Mouse (Mus musculus): ENCODE results near the gene Zbtb38.
"Not testable (repeated sequence)": the region's sequence is repeated elsewhere in the genome, so short reads cannot be mapped to it uniquely, and the experiment has no call there.

Gene Zbtb38

GRCm38 (mm10) chr9:96684165-96684792, 68.4 kb downstream of the Zbtb38 start:
- DNase-seq (ENCODE audit: low spot score in 2 of 2), result no peak

GRCm38 (mm10) chr9:96678611-96679010, 74.0 kb downstream of the Zbtb38 start:
- no peak for DNase-seq (ENCODE audit: low spot score in 2 of 2)

GRCm38 (mm10) chr9:96677711-96678110, 74.9 kb downstream of the Zbtb38 start:
- not testable (repeated sequence) for DNase-seq (ENCODE audit: low spot score in 2 of 2)

- DNase-seq (ENCODE audit: low spot score in 2 of 2), result no peak
Observed at GRCm38 (mm10) chr9:96676671-96677070, 76.0 kb downstream of the Zbtb38 start.

GRCm38 (mm10) chr9:96675763-96676640, 76.6 kb downstream of the Zbtb38 start:
- no peak for DNase-seq (ENCODE audit: low spot score in 2 of 2)

- no peak for DNase-seq (ENCODE audit: low spot score in 2 of 2)
Observed at GRCm38 (mm10) chr9:96675071-96675762, 77.4 kb downstream of the Zbtb38 start.

GRCm38 (mm10) chr9:96674301-96674700, 78.3 kb downstream of the Zbtb38 start:
- DNase-seq (ENCODE audit: low spot score in 2 of 2), result no peak

- DNase-seq (ENCODE audit: low spot score in 2 of 2), result no peak
Observed at GRCm38 (mm10) chr9:96672466-96672865, 80.2 kb downstream of the Zbtb38 start.

GRCm38 (mm10) chr9:96671249-96671648, 81.4 kb downstream of the Zbtb38 start:
- no peak for DNase-seq (ENCODE audit: low spot score in 2 of 2)

GRCm38 (mm10) chr9:96669877-96670276, 82.8 kb downstream of the Zbtb38 start:
- peak; percentile 97 to 98 for DNase-seq (ENCODE audit: low spot score in 2 of 2)

GRCm38 (mm10) chr9:96668628-96669027, 84.0 kb downstream of the Zbtb38 start:
- DNase-seq (ENCODE audit: low spot score in 2 of 2), result peak; percentile 75 to 88

- no peak for DNase-seq (ENCODE audit: low spot score in 2 of 2)
Observed at GRCm38 (mm10) chr9:96660510-96661244, 92.0 kb downstream of the Zbtb38 start.

- DNase-seq (ENCODE audit: low spot score in 2 of 2), result no peak
Observed at GRCm38 (mm10) chr9:96659801-96660200, 92.8 kb downstream of the Zbtb38 start.

GRCm38 (mm10) chr9:96653538-96653937, 99.1 kb downstream of the Zbtb38 start:
- no peak for DNase-seq (ENCODE audit: low spot score in 2 of 2)

- DNase-seq (ENCODE audit: low spot score in 2 of 2), result no peak
Observed at GRCm38 (mm10) chr9:96652763-96653162, 99.9 kb downstream of the Zbtb38 start.

- DNase-seq (ENCODE audit: low spot score in 2 of 2), result no peak
Observed at GRCm38 (mm10) chr9:96650807-96651206, 101.8 kb downstream of the Zbtb38 start.

GRCm38 (mm10) chr9:96649924-96650323, 102.7 kb downstream of the Zbtb38 start:
- DNase-seq (ENCODE audit: low spot score in 2 of 2), result peak; percentile 64 to 67

GRCm38 (mm10) chr9:96649362-96649761, 103.3 kb downstream of the Zbtb38 start:
- DNase-seq (ENCODE audit: low spot score in 2 of 2), result peak in 1 of 2 experiments; percentile 57

GRCm38 (mm10) chr9:96646668-96647295, 105.8 kb downstream of the Zbtb38 start:
- DNase-seq (ENCODE audit: low spot score in 2 of 2), result no peak

GRCm38 (mm10) chr9:96644840-96645239, 107.8 kb downstream of the Zbtb38 start:
- DNase-seq (ENCODE audit: low spot score in 2 of 2), result no peak

GRCm38 (mm10) chr9:96644002-96644401, 108.6 kb downstream of the Zbtb38 start:
- not testable (repeated sequence) for DNase-seq (ENCODE audit: low spot score in 2 of 2)

Measured in right cerebral cortex, adult 2 months (tissue).